In the genomic region with DNA sequence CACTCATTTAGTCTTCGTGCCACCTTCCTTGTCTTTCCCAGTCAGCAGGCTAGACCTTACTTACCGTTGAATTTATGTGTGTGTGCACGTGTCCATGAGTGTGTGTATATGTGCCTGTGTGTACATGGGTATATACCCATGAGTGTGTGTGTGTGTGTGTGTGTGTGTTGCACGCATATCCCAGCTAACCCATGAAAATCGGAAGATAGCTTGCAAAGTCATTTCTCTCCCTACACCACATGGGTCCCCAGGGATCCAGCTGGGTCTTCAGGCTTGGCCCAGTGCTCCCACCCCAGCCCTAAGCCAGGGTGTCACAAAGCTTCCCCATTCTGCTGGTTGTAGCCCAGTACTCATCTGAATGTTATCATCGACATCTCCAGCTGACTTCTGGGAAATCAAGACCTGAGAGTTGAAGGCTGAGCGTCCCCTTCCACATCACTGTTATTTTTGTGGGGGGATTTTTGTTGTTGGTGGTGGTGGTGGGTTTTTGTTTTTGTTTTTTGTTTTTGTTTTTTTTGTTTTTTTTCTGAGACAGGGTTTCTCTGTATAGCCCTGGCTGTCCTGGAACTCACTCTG, we compare ENCODE assay signal across 1 mouse cellular context.
TF ChIP-seq lines count a peak whose summit lies in the region.

No protein-coding gene starts in this region.

TF ChIP-seq in MEL, 35 proteins besides CTCF, POLR2A, EP300 and RAD21:
- 0 out of 2 replicates have a peak, but pooled peaks have one; percentile 55 for TF ChIP-seq ETS1 (IDR thresholded peaks at IDR 0.05; ENCODE audit: low read depth, low read length)
- peak; percentile 32; the same call in 1 of the 2 replicates for TF ChIP-seq HCFC1 (IDR thresholded peaks at IDR 0.05; ENCODE audit: low read depth, low read length)
- TF ChIP-seq GATA1 (IDR thresholded peaks at IDR 0.05; ENCODE audit: low read depth, low read length): peak; percentile 53; the same call in 1 of the 2 replicates
- no peak for TF ChIP-seq MEF2A (IDR thresholded peaks at IDR 0.05; ENCODE audit: extremely low read depth, insufficient replicate concordance, low read depth, low read length, poor library complexity, severe bottlenecking)
